Mouse (Mus musculus) B cell, adult 62 days (primary cell): Measurements from ENCODE around the gene Aatf. TPM values are rescaled to one million over a fixed set of nuclear protein-coding genes. Genes with fewer than 3 reads are reported as not detected.

Source experiments
- total RNA-seq: library from RNA; stranded (reverse); gene quantifications from 4 replicates; pipeline ENCODE4 v1.2.4, GENCODE M21; 2023

Gene Aatf
- 36.5 to 49.3 TPM (median 41.6 TPM) in 4 replicates for total RNA-seq

GRCm38 (mm10) chr11:84513171-84514116 lies at the start of gene Aatf:
TSS of gene Aatf (minus strand) at chr11:84513522.

GRCm38 (mm10) chr11:84525421-84526274 lies 12.3 kb upstream of the Aatf start, which contains the start of gene Lhx1:
TSS of gene Lhx1 (minus strand) at chr11:84525535.

Other genes starting within 250 kb of the Aatf start
- not detected in 4 replicates for gene Lhx1, start 12.0 kb upstream of the Aatf start, total RNA-seq